Mouse (Mus musculus) layer of hippocampus, adult 8-10 months (tissue): Measurements from ENCODE around the gene Olfr1040. TPM values are rescaled to one million over a fixed set of nuclear protein-coding genes. Genes with fewer than 3 reads are reported as not detected.
"Not testable (repeated sequence)": the region's sequence is repeated elsewhere in the genome, so short reads cannot be mapped to it uniquely, and the experiment has no call there.

ENCODE experiments used
- DNase-seq, 2 experiments: peaks; one replicate each; pipeline ENCODE4 v3.0.0; 2022; ENCODE audit warnings: low spot score in 2 of 2
- total RNA-seq, 4 experiments: library from RNA; stranded (reverse); gene quantifications; 2 replicates each; pipeline ENCODE4 v1.2.4; 2022

The Olfr1040 gene
- not detected for total RNA-seq

DNA sequence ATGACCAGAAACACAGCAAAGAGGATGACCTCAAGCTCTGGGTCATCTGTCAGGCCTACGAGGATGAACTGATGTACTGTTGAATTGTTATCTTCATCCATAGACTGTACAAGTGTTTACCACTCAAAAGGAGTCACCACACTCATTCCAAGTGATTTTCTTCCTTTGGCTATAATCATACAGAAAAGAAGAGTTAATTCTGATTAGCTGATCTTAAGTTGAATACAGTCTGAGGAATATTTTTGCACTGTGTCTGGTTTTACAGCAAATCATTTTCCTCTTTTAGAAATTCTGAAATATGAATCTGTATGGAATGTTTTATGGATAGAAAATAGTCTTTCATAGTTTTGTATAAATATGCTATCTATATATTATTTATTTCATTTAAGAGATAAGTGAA lies at the start of gene Olfr1040:
Olfr1040 (minus strand) TSS at position 101 of the 400 bp plus-strand sequence.
- no peak for DNase-seq

DNA sequence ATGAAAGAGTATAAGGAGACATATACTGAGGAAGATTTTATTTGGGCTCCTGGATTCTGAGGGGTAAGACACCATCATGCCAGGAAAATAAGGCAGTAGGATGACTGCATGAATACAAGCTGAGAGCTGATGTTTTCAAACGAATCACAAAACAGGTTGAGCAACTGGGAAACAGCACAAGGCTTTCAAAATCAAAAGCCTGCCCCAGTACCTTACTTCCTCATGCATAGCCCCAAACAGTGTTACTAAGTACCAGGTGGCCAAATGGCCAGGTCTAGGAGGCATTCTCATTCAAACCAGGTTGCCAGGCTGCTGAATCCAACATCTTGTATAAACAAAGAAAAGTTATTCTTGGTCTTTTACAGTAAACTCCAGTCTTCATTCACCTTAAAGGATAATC lies 49.3 kb upstream of the Olfr1040 start:
- DNase-seq = no peak

- no peak for DNase-seq
Observed at GRCm38 (mm10) chr2:86185583-86185982, 39.1 kb upstream of the Olfr1040 start, which contains the start of gene Olfr52. Gene Olfr52 (minus strand): TSS chr2:86185683.

- no peak for DNase-seq
Observed at GRCm38 (mm10) chr2:86179950-86180349, 33.4 kb upstream of the Olfr1040 start.

GRCm38 (mm10) chr2:86177720-86178119 lies 31.2 kb upstream of the Olfr1040 start, which contains the start of gene Olfr1044:
Gene Olfr1044 (minus strand): TSS chr2:86177820.
- DNase-seq = no peak

DNA sequence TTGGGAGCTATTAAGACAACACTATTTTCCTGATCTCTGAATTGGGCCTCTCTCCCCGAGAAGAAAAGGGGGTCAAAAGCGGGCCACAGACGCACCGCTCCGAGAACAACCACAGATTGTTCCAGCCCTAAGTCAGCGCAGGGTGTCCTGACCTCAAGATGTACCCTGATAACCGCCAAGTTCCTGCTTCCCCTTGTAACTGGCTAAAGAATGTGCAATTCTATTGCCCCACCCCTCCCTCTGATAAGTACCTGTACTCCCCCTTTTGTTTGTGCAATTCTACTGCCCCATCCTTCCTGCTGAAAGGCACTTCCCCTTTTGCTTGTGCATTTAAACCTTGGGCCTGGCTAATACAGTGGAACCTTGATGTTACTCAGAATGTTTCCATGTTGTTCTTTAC lies 28.9 kb upstream of the Olfr1040 start:
- DNase-seq = not testable (repeated sequence)

GRCm38 (mm10) chr2:86167422-86167821 lies 20.9 kb upstream of the Olfr1040 start, which contains the start of gene Olfr1043:
Gene Olfr1043 (minus strand): TSS chr2:86167522.
- no peak for DNase-seq

- no peak for DNase-seq
Observed at GRCm38 (mm10) chr2:86161738-86162137, 15.2 kb upstream of the Olfr1040 start, which contains the start of gene Olfr1042. Gene Olfr1042 (minus strand): TSS chr2:86161838.

GRCm38 (mm10) chr2:86135828-86136227 lies 10.7 kb downstream of the Olfr1040 start, which contains the start of gene Olfr1039:
Gene Olfr1039 (minus strand): TSS chr2:86135928.
- no peak for DNase-seq

Other genes with a start within 250 kb of the Olfr1040 start
- not detected for gene Olfr1024, start 241.7 kb downstream of the Olfr1040 start, total RNA-seq
- gene Olfr1025-ps1, start 231.5 kb downstream of the Olfr1040 start, total RNA-seq = not detected
- gene Olfr1026, start 225.2 kb downstream of the Olfr1040 start, total RNA-seq = not detected
- gene Olfr1028, start 196.3 kb downstream of the Olfr1040 start, total RNA-seq = not detected
- not detected for gene Olfr1029, start 172.8 kb downstream of the Olfr1040 start, total RNA-seq
- not detected for gene Olfr1030, start 167.5 kb downstream of the Olfr1040 start, total RNA-seq
- gene Olfr1031, start 156.4 kb downstream of the Olfr1040 start, total RNA-seq = not detected
- gene Olfr1032, start 141.2 kb downstream of the Olfr1040 start, total RNA-seq = not detected
- gene Olfr1033, start 126.1 kb downstream of the Olfr1040 start, total RNA-seq = not detected
- not detected for gene Olfr1034, start 100.9 kb downstream of the Olfr1040 start, total RNA-seq
- gene Olfr1036, start 72.7 kb downstream of the Olfr1040 start, total RNA-seq = not detected
- not detected for gene Olfr1037, start 59.3 kb downstream of the Olfr1040 start, total RNA-seq
- under 1 TPM in 1 of 4 experiments, not detected in 3; 0.11 TPM for gene Olfr1039, start 10.8 kb downstream of the Olfr1040 start, total RNA-seq
- gene Olfr1042, start 15.1 kb upstream of the Olfr1040 start, total RNA-seq = not detected
- gene Olfr1043, start 20.8 kb upstream of the Olfr1040 start, total RNA-seq = not detected
- gene Olfr1044, start 31.1 kb upstream of the Olfr1040 start, total RNA-seq = not detected
- gene Olfr52, start 39.0 kb upstream of the Olfr1040 start, total RNA-seq = not detected
- not detected for gene Olfr1045, start 56.3 kb upstream of the Olfr1040 start, total RNA-seq
- gene Olfr1046, start 72.6 kb upstream of the Olfr1040 start, total RNA-seq = not detected
- not detected for gene Olfr1047, start 84.7 kb upstream of the Olfr1040 start, total RNA-seq
- gene Olfr1048, start 93.6 kb upstream of the Olfr1040 start, total RNA-seq = not detected
- not detected for gene Olfr1049, start 111.6 kb upstream of the Olfr1040 start, total RNA-seq
- not detected for gene Olfr1051, start 132.4 kb upstream of the Olfr1040 start, total RNA-seq
- not detected for gene Olfr1052, start 145.7 kb upstream of the Olfr1040 start, total RNA-seq
- gene Olfr1053, start 168.6 kb upstream of the Olfr1040 start, total RNA-seq = not detected
- not detected for gene Olfr1054, start 188.7 kb upstream of the Olfr1040 start, total RNA-seq
- not detected for gene Olfr1055, start 203.6 kb upstream of the Olfr1040 start, total RNA-seq
- not detected for gene Olfr1056, start 215.7 kb upstream of the Olfr1040 start, total RNA-seq
- gene Olfr1057, start 231.7 kb upstream of the Olfr1040 start, total RNA-seq = not detected
- not detected for gene Olfr1058, start 241.8 kb upstream of the Olfr1040 start, total RNA-seq